Mouse (Mus musculus) small intestine, adult 2 months (tissue): Measurements from ENCODE around the gene Vps13d.

ENCODE experiments used
- CTCF ChIP-seq: fragments of 200-500 bp; IDR thresholded peaks from 2 replicates; pipeline ENCODE4 v1.5.1; 2012; ENCODE audit warnings: low read depth, mild to moderate bottlenecking, control low read depth, inconsistent platforms, low read length, moderate library complexity, mixed read lengths; ENCODE audit not compliant: insufficient replicate concordance, insufficient read length; ENCODE audit errors: extremely low read depth
- POLR2A ChIP-seq: fragments of 200-500 bp; IDR thresholded peaks from 2 replicates; pipeline ENCODE4 v1.6.1; 2012; ENCODE audit warnings: low read depth, mild to moderate bottlenecking, control low read depth, inconsistent platforms, low read length, moderate library complexity

DNA sequence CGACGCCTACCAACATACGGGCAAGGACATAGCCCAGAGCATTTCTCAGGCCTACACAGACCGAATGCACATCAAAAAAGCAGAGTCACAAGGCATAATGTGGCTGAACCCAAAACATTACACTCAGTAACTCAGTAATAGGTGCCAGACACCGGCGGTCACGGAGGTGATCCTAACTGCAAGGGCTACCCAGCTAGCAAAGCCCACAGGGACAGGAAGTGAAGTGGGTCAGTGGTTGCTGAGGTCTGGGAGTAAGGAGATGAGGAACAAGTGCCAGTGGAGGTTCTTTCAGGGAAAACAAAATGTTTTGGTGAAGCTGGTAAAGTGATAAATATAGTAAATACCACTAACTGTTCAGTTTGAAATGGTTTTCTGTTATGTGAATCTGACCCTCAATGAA lies 121.1 kb downstream of the Vps13d start:
- TF ChIP-seq POLR2A (no peak), CTCF (no peak)
